Mouse (Mus musculus) layer of hippocampus, adult 2 months (tissue): ENCODE data around the gene Cst12. TPM values are rescaled to one million over a fixed set of nuclear protein-coding genes. Genes with fewer than 3 reads are reported as not detected.

Experiments used
- DNase-seq, 2 experiments: peaks; one replicate each; pipeline ENCODE4 v3.0.0; 2022; ENCODE audit warnings: low spot score in 2 of 2
- H3K27ac ChIP-seq: fragments of 200-600 bp; 2 replicates; pipeline ENCODE4 v1.8.1; 2022
- H3K4me3 ChIP-seq: fragments of 200-600 bp; 2 replicates; pipeline ENCODE4 v1.8.1; 2022; ENCODE audit warnings: mild to moderate bottlenecking
- CTCF ChIP-seq: fragments of 200-600 bp; conservative IDR thresholded peaks from 2 replicates; pipeline ENCODE4 v1.8.1; 2022; ENCODE audit warnings: antibody characterized with exemption, mild to moderate bottlenecking, moderate library complexity
- total RNA-seq, 2 experiments: library from RNA; stranded (reverse); gene quantifications; 2 replicates each; pipeline ENCODE4 v1.2.3; 2021

Gene Cst12
- total RNA-seq, 2 experiments from 2014 or later = 3.3 to 4.4 TPM

DNA sequence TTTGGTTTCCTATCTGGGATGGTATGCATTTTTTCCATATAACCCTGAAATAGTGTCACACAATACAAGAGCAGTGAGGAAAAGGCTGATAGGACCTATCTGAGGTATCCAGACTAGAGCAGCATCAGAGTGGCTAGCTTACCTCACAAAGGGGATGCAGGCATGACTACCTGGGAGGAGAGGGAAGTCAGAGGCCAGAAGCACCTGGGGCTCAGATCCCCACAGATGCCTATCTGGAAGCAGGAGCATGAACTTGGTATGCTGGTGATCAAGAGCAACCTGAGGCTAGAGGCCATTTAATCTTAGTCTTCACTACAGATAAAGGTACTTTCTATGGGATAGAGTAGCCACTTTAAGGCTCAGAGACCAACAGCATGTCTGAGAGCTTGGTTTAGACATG, 30.7 kb downstream of the Cst12 start, which contains the start of gene Cst13:
TSS of gene Cst13 (plus strand) at position 173 of the 400 bp plus-strand sequence.
- Histone ChIP-seq H3K4me3 (no peak within 1 kb of the TSS), H3K27ac (no peak within 1 kb of the TSS)
- no peak for TF ChIP-seq CTCF
- no peak for DNase-seq

DNA sequence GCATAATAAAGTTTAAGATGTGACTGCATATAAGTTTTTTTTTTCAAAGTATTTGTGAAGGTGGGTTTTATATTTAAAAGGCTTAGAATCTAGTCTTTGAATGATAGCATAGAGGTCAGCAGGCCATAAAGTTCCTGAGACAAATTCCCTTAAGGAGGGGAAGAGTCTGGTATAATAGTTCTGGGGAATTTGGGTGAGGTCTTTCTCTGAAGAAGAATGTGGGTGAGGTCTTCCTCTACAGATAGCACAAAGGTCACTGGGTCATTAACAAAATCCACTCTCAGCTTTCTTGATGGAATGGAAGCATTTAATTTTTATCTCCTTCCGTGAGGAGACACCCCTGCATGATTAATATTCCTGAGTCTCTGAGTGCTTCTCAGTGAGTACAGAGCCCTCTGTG, 36.8 kb downstream of the Cst12 start:
- TF ChIP-seq CTCF = no peak
- no peak for DNase-seq
- no peak overlapping the region for H3K27ac ChIP-seq
- H3K4me3 ChIP-seq = no peak overlapping the region

DNA sequence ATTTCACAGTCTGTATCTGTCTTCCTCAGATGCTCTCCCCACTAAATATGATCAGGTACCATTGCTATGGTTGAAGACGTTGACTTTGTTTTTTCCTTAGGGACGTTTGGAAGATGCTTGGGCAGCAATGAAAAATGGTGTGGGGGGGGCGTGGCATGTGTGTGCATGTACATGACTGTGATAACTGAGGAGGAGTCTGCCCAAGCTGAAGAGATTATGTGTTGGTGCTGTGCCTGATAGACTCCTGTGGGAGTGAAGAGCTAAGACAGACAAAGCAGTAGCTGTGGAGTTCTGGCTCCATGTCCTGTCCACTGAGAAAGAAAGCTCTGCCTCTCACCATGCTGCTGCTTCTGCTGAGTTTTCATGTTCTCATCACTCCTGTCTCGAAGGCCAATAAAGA, 45.8 kb downstream of the Cst12 start, which contains the start of gene Cst9:
TSS of gene Cst9 (plus strand) at position 236 of the 400 bp plus-strand sequence.
- no peak for DNase-seq
- H3K27ac ChIP-seq = no peak within 1 kb of the TSS
- no peak for TF ChIP-seq CTCF
- no peak within 1 kb of the TSS for H3K4me3 ChIP-seq

DNA sequence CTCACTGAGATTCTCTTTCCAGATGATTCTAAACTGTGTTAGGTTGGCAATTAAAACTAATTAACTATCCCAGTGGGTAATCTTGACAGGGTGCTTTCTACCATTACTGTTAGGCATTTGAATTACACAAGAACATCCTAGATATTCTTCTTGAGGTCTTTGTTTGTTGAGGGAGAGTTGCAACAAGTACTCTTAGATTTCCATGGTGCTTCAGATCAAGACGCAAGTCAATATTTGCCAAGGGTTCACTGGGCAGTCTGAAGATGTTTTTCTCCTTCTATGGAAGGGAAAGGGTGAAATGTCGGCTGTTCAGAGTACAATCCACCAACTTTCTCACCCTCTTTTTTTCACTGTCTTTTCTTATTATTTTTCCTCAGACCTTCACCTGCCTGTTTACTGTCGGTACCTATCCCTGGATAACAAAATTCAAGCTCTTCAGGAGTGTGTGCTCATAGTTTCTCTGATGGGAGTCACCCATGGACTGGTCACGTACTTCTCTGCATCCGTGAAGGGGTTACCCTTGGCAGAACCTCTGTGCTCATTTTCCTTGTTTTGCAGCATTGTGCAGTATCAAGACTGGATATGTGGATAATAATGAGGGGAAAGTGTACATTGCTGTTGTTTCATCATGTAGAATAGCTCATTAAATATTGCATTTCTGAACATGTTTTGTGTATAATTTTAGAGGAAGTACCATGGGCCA, 49.1 kb downstream of the Cst12 start:
- no peak for DNase-seq
- Histone ChIP-seq H3K27ac (no peak overlapping the region), H3K4me3 (no peak overlapping the region)
- TF ChIP-seq CTCF = no peak

DNA sequence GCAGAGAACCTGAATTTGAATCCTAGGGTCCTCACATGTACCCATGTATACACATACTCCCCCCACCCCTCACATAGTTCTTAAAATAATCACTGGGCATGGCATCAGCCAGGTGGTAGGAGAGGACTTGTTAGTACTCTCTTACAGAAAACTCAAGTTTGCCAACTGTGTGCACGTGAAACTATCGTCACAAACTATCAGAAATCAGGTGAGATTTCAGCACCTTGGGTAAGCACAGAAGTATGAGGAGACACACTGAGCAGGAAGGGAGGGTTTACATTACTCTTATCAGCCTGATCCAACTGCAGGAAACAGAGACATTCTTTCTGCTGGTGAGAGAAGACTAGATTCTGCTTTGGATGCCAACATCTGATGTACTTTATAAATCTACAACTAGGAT, 50.1 kb downstream of the Cst12 start:
- Histone ChIP-seq H3K27ac (no peak overlapping the region), H3K4me3 (no peak overlapping the region)
- no peak for DNase-seq
- no peak for TF ChIP-seq CTCF

Other genes with a start within 250 kb of the Cst12 start
- 10 to 100 TPM; 12.0 to 14.3 TPM for gene Nxt1, start 116.8 kb upstream of the Cst12 start, total RNA-seq
- gene Gzf1, start 108.3 kb upstream of the Cst12 start, total RNA-seq = 10 to 100 TPM; 29.1 to 33.3 TPM
- gene Napb, start 56.9 kb upstream of the Cst12 start, total RNA-seq = 100 to 1,000 TPM; 294 to 323 TPM
- gene Cstl1, start 39.0 kb upstream of the Cst12 start, total RNA-seq = under 1 TPM; 0.69 to 0.83 TPM
- gene Cst11, start 17.9 kb upstream of the Cst12 start, total RNA-seq = not detected
- gene 8030411F24Rik, start 7.4 kb upstream of the Cst12 start, total RNA-seq = not detected
- not detected for gene Cst8, start 9.4 kb downstream of the Cst12 start, total RNA-seq
- gene Cst13, start 30.7 kb downstream of the Cst12 start, total RNA-seq = not detected
- not detected for gene Cst9, start 45.8 kb downstream of the Cst12 start, total RNA-seq
- gene 9230104L09Rik, start 75.7 kb downstream of the Cst12 start, total RNA-seq = not detected
- gene Cst3, start 86.3 kb downstream of the Cst12 start, total RNA-seq = 1,000 to 10,000 TPM; 2,176 to 2,304 TPM
- not detected for gene Gm1330, start 213.9 kb downstream of the Cst12 start, total RNA-seq
- gene Gm10750, start 227.9 kb downstream of the Cst12 start, total RNA-seq = not detected